8 mouse cellular contexts compared by ENCODE assay signal in genomic region chr11:97801409-97802193, GRCm38 (mm10). TPM values are rescaled to one million over a fixed set of nuclear protein-coding genes. Genes with fewer than 3 reads are reported as not detected.
DNase-seq lines count a peak whose midpoint lies in the region; ATAC-seq and TF ChIP-seq lines count a peak whose summit lies in the region.

No protein-coding gene starts in this region.

- H3K9ac ChIP-seq in embryonic facial prominence, embryonic 13.5 days: peak overlapping the region; percentile 93
- peak overlapping the region; percentile 84 for H3K9ac ChIP-seq in hindbrain, postnatal 0 days (replicated peaks; ENCODE audit: low read length)
- H3K9ac ChIP-seq in liver, embryonic 12.5 days: peak overlapping the region; percentile 77
- peak overlapping the region; percentile 81; the same call in 1 of the 2 replicates for H3K9ac ChIP-seq in neural tube, embryonic 12.5 days

- peaks cover 45% of the 10 kb centered on the region for H3K4me1 ChIP-seq in erythroblast, embryonic 14.5 days (ENCODE audit: control insufficient read depth)
- H3K4me1 ChIP-seq in embryonic facial prominence, embryonic 13.5 days: peaks cover 54% of the 10 kb centered on the region
- H3K4me1 ChIP-seq in hindbrain, postnatal 0 days (ENCODE audit: insufficient read depth, low read length): peaks cover 43% of the 10 kb centered on the region
- H3K4me1 ChIP-seq in liver, embryonic 12.5 days: peaks cover 90% of the 10 kb centered on the region
- peaks cover 52% of the 10 kb centered on the region for H3K4me1 ChIP-seq in neural tube, embryonic 12.5 days

- H3K27me3 ChIP-seq in erythroblast, embryonic 14.5 days (ENCODE audit: control insufficient read depth): peaks cover 38% of the 10 kb centered on the region
- no peaks in the 10 kb centered on the region for H3K27me3 ChIP-seq in embryonic facial prominence, embryonic 13.5 days
- no peaks in the 10 kb centered on the region for H3K27me3 ChIP-seq in hindbrain, postnatal 0 days (ENCODE audit: insufficient read depth, low read length)
- no peaks in the 10 kb centered on the region for H3K27me3 ChIP-seq in liver, embryonic 12.5 days (replicated peaks)
- H3K27me3 ChIP-seq in neural tube, embryonic 12.5 days (replicated peaks): no peaks in the 10 kb centered on the region

- H3K27ac ChIP-seq in embryonic facial prominence, embryonic 13.5 days: peak overlapping the region; percentile 98
- peak overlapping the region; percentile 93 for H3K27ac ChIP-seq in hindbrain, postnatal 0 days
- peak overlapping the region; percentile 10; the same call in 1 of the 2 replicates for H3K27ac ChIP-seq in liver, embryonic 12.5 days
- peak overlapping the region; percentile 88; the same call in 1 of the 2 replicates for H3K27ac ChIP-seq in neural tube, embryonic 12.5 days

- H3K4me2 ChIP-seq in embryonic facial prominence, embryonic 13.5 days: peak overlapping the region; percentile 83
- H3K4me2 ChIP-seq in hindbrain, postnatal 0 days (ENCODE audit: low read depth, low read length): peak overlapping the region; percentile 76
- H3K4me2 ChIP-seq in liver, embryonic 12.5 days: peak overlapping the region; percentile 98
- peak overlapping the region; percentile 84 for H3K4me2 ChIP-seq in neural tube, embryonic 12.5 days (replicated peaks)

- peak overlapping the region; percentile 74 for H3K4me3 ChIP-seq in erythroblast, embryonic 14.5 days (replicated peaks)
- peak overlapping the region; percentile 96 for H3K4me3 ChIP-seq in embryonic facial prominence, embryonic 13.5 days
- peak overlapping the region; percentile 80 for H3K4me3 ChIP-seq in hindbrain, postnatal 0 days (ENCODE audit: low read length)
- H3K4me3 ChIP-seq in liver, embryonic 12.5 days: peak overlapping the region; percentile 69
- peak overlapping the region; percentile 81 for H3K4me3 ChIP-seq in neural tube, embryonic 12.5 days

- H3K36me3 ChIP-seq in erythroblast, embryonic 14.5 days (ENCODE audit: control insufficient read depth): no peaks in the 10 kb centered on the region; the same call in 1 of the 2 replicates
- peaks cover 5% of the 10 kb centered on the region; the same call in 1 of the 2 replicates for H3K36me3 ChIP-seq in embryonic facial prominence, embryonic 13.5 days
- peaks cover 4% of the 10 kb centered on the region; the same call in 1 of the 2 replicates for H3K36me3 ChIP-seq in hindbrain, postnatal 0 days (ENCODE audit: insufficient read depth, low read length)
- peaks cover under 1% of the 10 kb centered on the region; the same call in 1 of the 2 replicates for H3K36me3 ChIP-seq in liver, embryonic 12.5 days
- H3K36me3 ChIP-seq in neural tube, embryonic 12.5 days: no peaks in the 10 kb centered on the region

- TF ChIP-seq CTCF in hindbrain, postnatal 0 days (IDR thresholded peaks at IDR 0.05; ENCODE audit: low read depth): peak; percentile 63

- no peaks in the 10 kb centered on the region for H3K9me3 ChIP-seq in erythroblast, embryonic 14.5 days (ENCODE audit: control insufficient read depth, low read length)
- H3K9me3 ChIP-seq in embryonic facial prominence, embryonic 13.5 days: no peaks in the 10 kb centered on the region
- H3K9me3 ChIP-seq in hindbrain, postnatal 0 days (ENCODE audit: low read length): no peaks in the 10 kb centered on the region
- no peaks in the 10 kb centered on the region for H3K9me3 ChIP-seq in liver, embryonic 12.5 days (replicated peaks)
- H3K9me3 ChIP-seq in neural tube, embryonic 12.5 days: no peaks in the 10 kb centered on the region

- 33% methylated on average over 8 of the region's 8 CpGs for WGBS in embryonic facial prominence, embryonic 13.5 days
- WGBS in hindbrain, postnatal 0 days: 29% methylated on average over 8 of the region's 8 CpGs
- 24% methylated on average over 8 of the region's 8 CpGs for WGBS in liver, embryonic 12.5 days (ENCODE audit: insufficient replicate concordance)
- WGBS in neural tube, embryonic 12.5 days: 22% methylated on average over 8 of the region's 8 CpGs

- DNase-seq in adipocyte (ENCODE audit: low spot score): peak; percentile 72
- peak; percentile 66 for DNase-seq in hindbrain, postnatal 0 days (ENCODE audit: low spot score)
- DNase-seq in thymus, adult 18-20 months: no peak

- ATAC-seq in erythroblast, adult 5-6 weeks (replicated peaks; ENCODE audit: low FRiP score, poor library complexity, severe bottlenecking): no peak
- ATAC-seq in embryonic facial prominence, embryonic 13.5 days (ENCODE audit: insufficient number of reproducible peaks, insufficient read depth, low FRiP score, low TSS enrichment, low read depth): no peak
- no peak for ATAC-seq in hindbrain, postnatal 0 days
- no peak for ATAC-seq in liver, embryonic 12.5 days
- ATAC-seq in neural tube, embryonic 12.5 days (ENCODE audit: low FRiP score, low read depth): no peak

RNA-seq across cellular contexts. Expression of gene Lasp1, which starts 2.8 kb away (rescaled TPM):
- 0.41 and 0.56 TPM in 2 replicates for polyA plus RNA-seq in erythroblast, embryonic 14.5 days (2012)
- 31.8 and 54.8 TPM in 2 replicates for total RNA-seq in erythroblast, adult 5-6 weeks (2015; ENCODE audit: low replicate concordance)
- 28.4 and 129 TPM in 2 replicates for total RNA-seq in erythroblast, adult 5-6 weeks (2017; ENCODE audit: low replicate concordance)
- polyA plus RNA-seq in embryonic facial prominence, embryonic 13.5 days (2015; fragmentation: Nextera tagmentation; extraction: Ambion mirVana): 122 and 131 TPM in 2 replicates
- 177 and 187 TPM in 2 replicates for total RNA-seq in hindbrain, postnatal 0 days (2014; rRNA removed)
- 121 and 137 TPM in 2 replicates for polyA plus RNA-seq in hindbrain, postnatal 0 days (2015; fragmentation: Nextera tagmentation; extraction: Ambion mirVana)
- polyA plus RNA-seq in liver, embryonic 12.5 days (2016; fragmentation: Nextera tagmentation; extraction: Ambion mirVana): 36.9 and 37.6 TPM in 2 replicates
- polyA plus RNA-seq in neural tube, embryonic 12.5 days (2016; fragmentation: Nextera tagmentation; extraction: Ambion mirVana): 103 and 105 TPM in 2 replicates

RNA-seq across cellular contexts. Expression of gene Rpl23, which starts 19.4 kb away (rescaled TPM):
- 22.6 and 32.2 TPM in 2 replicates for polyA plus RNA-seq in erythroblast, embryonic 14.5 days (2012)
- total RNA-seq in erythroblast, adult 5-6 weeks (2015; ENCODE audit: low replicate concordance): 241 and 306 TPM in 2 replicates
- total RNA-seq in erythroblast, adult 5-6 weeks (2017; ENCODE audit: low replicate concordance): 280 and 382 TPM in 2 replicates
- 596 and 632 TPM in 2 replicates for polyA plus RNA-seq in embryonic facial prominence, embryonic 13.5 days (2015; fragmentation: Nextera tagmentation; extraction: Ambion mirVana)
- 124 and 141 TPM in 2 replicates for total RNA-seq in hindbrain, postnatal 0 days (2014; rRNA removed)
- polyA plus RNA-seq in hindbrain, postnatal 0 days (2015; fragmentation: Nextera tagmentation; extraction: Ambion mirVana): 351 and 362 TPM in 2 replicates
- 462 and 473 TPM in 2 replicates for polyA plus RNA-seq in liver, embryonic 12.5 days (2016; fragmentation: Nextera tagmentation; extraction: Ambion mirVana)
- polyA plus RNA-seq in neural tube, embryonic 12.5 days (2016; fragmentation: Nextera tagmentation; extraction: Ambion mirVana): 369 and 383 TPM in 2 replicates

RNA-seq across cellular contexts. Expression of gene 1700001P01Rik, which starts 25.9 kb away (rescaled TPM):
- polyA plus RNA-seq in erythroblast, embryonic 14.5 days (2012): not detected in 2 replicates
- total RNA-seq in erythroblast, adult 5-6 weeks (2015; ENCODE audit: low replicate concordance): not detected in 2 replicates
- not detected in 2 replicates for total RNA-seq in erythroblast, adult 5-6 weeks (2017; ENCODE audit: low replicate concordance)
- 0.62 and 0.84 TPM in 2 replicates for polyA plus RNA-seq in embryonic facial prominence, embryonic 13.5 days (2015; fragmentation: Nextera tagmentation; extraction: Ambion mirVana)
- total RNA-seq in hindbrain, postnatal 0 days (2014; rRNA removed): not detected in 2 replicates
- polyA plus RNA-seq in hindbrain, postnatal 0 days (2015; fragmentation: Nextera tagmentation; extraction: Ambion mirVana): not detected in 2 replicates
- polyA plus RNA-seq in liver, embryonic 12.5 days (2016; fragmentation: Nextera tagmentation; extraction: Ambion mirVana): not detected in 2 replicates
- polyA plus RNA-seq in neural tube, embryonic 12.5 days (2016; fragmentation: Nextera tagmentation; extraction: Ambion mirVana): 0.56 and 0.70 TPM in 2 replicates

RNA-seq across cellular contexts. Expression of gene Cwc25, which starts 35.2 kb away (rescaled TPM):
- 1.2 and 1.3 TPM in 2 replicates for polyA plus RNA-seq in erythroblast, embryonic 14.5 days (2012)
- 7.1 and 15.4 TPM in 2 replicates for total RNA-seq in erythroblast, adult 5-6 weeks (2015; ENCODE audit: low replicate concordance)
- 8.9 and 12.3 TPM in 2 replicates for total RNA-seq in erythroblast, adult 5-6 weeks (2017; ENCODE audit: low replicate concordance)
- 22.5 and 23.3 TPM in 2 replicates for polyA plus RNA-seq in embryonic facial prominence, embryonic 13.5 days (2015; fragmentation: Nextera tagmentation; extraction: Ambion mirVana)
- 13.3 and 14.2 TPM in 2 replicates for total RNA-seq in hindbrain, postnatal 0 days (2014; rRNA removed)
- polyA plus RNA-seq in hindbrain, postnatal 0 days (2015; fragmentation: Nextera tagmentation; extraction: Ambion mirVana): 11.9 and 12.9 TPM in 2 replicates
- polyA plus RNA-seq in liver, embryonic 12.5 days (2016; fragmentation: Nextera tagmentation; extraction: Ambion mirVana): 10.7 and 10.9 TPM in 2 replicates
- 21.1 and 23.4 TPM in 2 replicates for polyA plus RNA-seq in neural tube, embryonic 12.5 days (2016; fragmentation: Nextera tagmentation; extraction: Ambion mirVana)

RNA-seq across cellular contexts. Expression of gene B230217C12Rik, which starts 39.0 kb away (rescaled TPM):
- not detected in 2 replicates for polyA plus RNA-seq in erythroblast, embryonic 14.5 days (2012)
- 2.1 TPM in 1 of 2 replicates, not detected in the other for total RNA-seq in erythroblast, adult 5-6 weeks (2015; ENCODE audit: low replicate concordance)
- total RNA-seq in erythroblast, adult 5-6 weeks (2017; ENCODE audit: low replicate concordance): not detected in 2 replicates
- 10.5 and 11.8 TPM in 2 replicates for polyA plus RNA-seq in embryonic facial prominence, embryonic 13.5 days (2015; fragmentation: Nextera tagmentation; extraction: Ambion mirVana)
- total RNA-seq in hindbrain, postnatal 0 days (2014; rRNA removed): 29.4 and 30.0 TPM in 2 replicates
- polyA plus RNA-seq in hindbrain, postnatal 0 days (2015; fragmentation: Nextera tagmentation; extraction: Ambion mirVana): 31.6 and 32.3 TPM in 2 replicates
- polyA plus RNA-seq in liver, embryonic 12.5 days (2016; fragmentation: Nextera tagmentation; extraction: Ambion mirVana): 1.1 and 1.3 TPM in 2 replicates
- 12.9 and 15.8 TPM in 2 replicates for polyA plus RNA-seq in neural tube, embryonic 12.5 days (2016; fragmentation: Nextera tagmentation; extraction: Ambion mirVana)

Comparison
In these comparisons a context has a peak if more than half of its experiments do, and no peak if none do; other contexts are left out.
1. DNase-seq: peak in adipocyte (single experiment) and hindbrain, postnatal 0 days (single experiment); none in thymus, adult 18-20 months (0 of 2).
2. H3K27ac ChIP-seq: peak in every context shown above with its lines; median percentile 98 in embryonic facial prominence, embryonic 13.5 days; 93 in hindbrain, postnatal 0 days; 88 in neural tube, embryonic 12.5 days; 10 in liver, embryonic 12.5 days.
3. RNA of gene Lasp1, which starts 2.8 kb away (polyA plus RNA-seq): 121 to 137 TPM in hindbrain, postnatal 0 days, 122 to 131 TPM in embryonic facial prominence, embryonic 13.5 days, 103 to 105 TPM in neural tube, embryonic 12.5 days and 36.9 to 37.6 TPM in liver, embryonic 12.5 days; 0.41 to 0.56 TPM in erythroblast, embryonic 14.5 days; every median in the first group is over 10 times any median in the second.
4. RNA of gene Rpl23, which starts 19.4 kb away (polyA plus RNA-seq): 596 to 632 TPM in embryonic facial prominence, embryonic 13.5 days, 462 to 473 TPM in liver, embryonic 12.5 days, 369 to 383 TPM in neural tube, embryonic 12.5 days and 351 to 362 TPM in hindbrain, postnatal 0 days; 22.6 to 32.2 TPM in erythroblast, embryonic 14.5 days; every median in the first group is over 10 times any median in the second.
5. Peak in every context shown above with its lines, with median percentiles within 50 percentile points of each other: H3K4me3 ChIP-seq, H3K4me2 ChIP-seq and H3K9ac ChIP-seq.